Comparison of ENCODE assay signal across 8 mouse cellular contexts in genomic region chr10:128083688-128084087, GRCm38 (mm10). TPM values are rescaled to one million over a fixed set of nuclear protein-coding genes. Genes with fewer than 3 reads are reported as not detected.
DNase-seq lines count a peak whose midpoint lies in the region; ATAC-seq lines count a peak whose summit lies in the region.

No protein-coding gene starts in this region.

- H3K4me1 ChIP-seq in forebrain, embryonic 10.5 days = peaks cover 22% of the 10 kb centered on the region
- peaks cover 23% of the 10 kb centered on the region for H3K4me1 ChIP-seq in kidney, embryonic 16.5 days (ENCODE audit: insufficient read depth, low read length)
- H3K4me1 ChIP-seq in midbrain, embryonic 12.5 days = peaks cover 20% of the 10 kb centered on the region

- ATAC-seq in kidney, embryonic 16.5 days (ENCODE audit: low FRiP score, low TSS enrichment) = no peak
- ATAC-seq in midbrain, embryonic 12.5 days (ENCODE audit: low FRiP score, low read depth) = no peak
- ATAC-seq in granulocyte monocyte progenitor cell, adult 5-6 weeks (replicated peaks; ENCODE audit: poor library complexity, severe bottlenecking) = no peak

- H3K4me2 ChIP-seq in kidney, embryonic 16.5 days (replicated peaks; ENCODE audit: low read depth, low read length) = peak overlapping the region; percentile 88
- H3K4me2 ChIP-seq in midbrain, embryonic 12.5 days (replicated peaks) = peak overlapping the region; percentile 96

- peaks cover 48% of the 10 kb centered on the region for H3K36me3 ChIP-seq in forebrain, embryonic 10.5 days (replicated peaks)
- H3K36me3 ChIP-seq in kidney, embryonic 16.5 days (ENCODE audit: insufficient read depth, low read length) = peaks cover 43% of the 10 kb centered on the region
- peaks cover 40% of the 10 kb centered on the region for H3K36me3 ChIP-seq in midbrain, embryonic 12.5 days

- peak overlapping the region; percentile 98 for H3K27ac ChIP-seq in forebrain, embryonic 10.5 days
- H3K27ac ChIP-seq in kidney, embryonic 16.5 days (ENCODE audit: low read length) = peak overlapping the region; percentile 78
- peak overlapping the region; percentile 88 for H3K27ac ChIP-seq in midbrain, embryonic 12.5 days (replicated peaks)

- H3K9me3 ChIP-seq in forebrain, embryonic 10.5 days = no peaks in the 10 kb centered on the region
- H3K9me3 ChIP-seq in kidney, embryonic 16.5 days (ENCODE audit: low read length) = no peaks in the 10 kb centered on the region
- no peaks in the 10 kb centered on the region for H3K9me3 ChIP-seq in midbrain, embryonic 12.5 days

- H3K27me3 ChIP-seq in forebrain, embryonic 10.5 days (ENCODE audit: poor library complexity, severe bottlenecking) = no peaks in the 10 kb centered on the region
- no peaks in the 10 kb centered on the region for H3K27me3 ChIP-seq in kidney, embryonic 16.5 days (ENCODE audit: insufficient read depth, low read length)
- H3K27me3 ChIP-seq in midbrain, embryonic 12.5 days = no peaks in the 10 kb centered on the region

- peak overlapping the region; percentile 98 for H3K9ac ChIP-seq in kidney, embryonic 16.5 days (replicated peaks; ENCODE audit: low read length)
- H3K9ac ChIP-seq in midbrain, embryonic 12.5 days (replicated peaks) = peak overlapping the region; percentile 99

- WGBS in forebrain, embryonic 10.5 days = under 1% methylated on average over 22 of the region's 22 CpGs
- 0% methylated on average over 22 of the region's 22 CpGs for whole genome bisulfite sequencing in kidney, embryonic 16.5 days
- under 1% methylated on average over 22 of the region's 22 CpGs for WGBS in midbrain, embryonic 12.5 days

- DNase-seq in adrenal gland, adult 8-10 months = peak; percentile 45
- no peak for DNase-seq in adrenal gland, postnatal 25 days
- DNase-seq in right cerebral cortex, postnatal 25 days = peak; percentile 27
- DNase-seq in right cerebral cortex, adult 18-20 months = no peak
- no peak for DNase-seq in forebrain, embryonic 10.5 days (ENCODE audit: extremely low spot score, low spot score)

- H3K4me3 ChIP-seq in forebrain, embryonic 10.5 days = peak overlapping the region; percentile 98
- H3K4me3 ChIP-seq in kidney, embryonic 16.5 days (ENCODE audit: low read length) = peak overlapping the region; percentile 89
- H3K4me3 ChIP-seq in midbrain, embryonic 12.5 days = peak overlapping the region; percentile 91

RNA-seq across cellular contexts. Expression of gene Atp5b, which starts 0.6 kb away (rescaled TPM):
- 1,000 to 10,000 TPM; 1,737 to 2,601 (median 2,176) TPM for total RNA-seq in adrenal gland, adult 8-10 months (2022)
- 2,437 and 2,492 TPM in 2 replicates for total RNA-seq in adrenal gland, postnatal 25 days (2021)
- 2,314 and 2,329 TPM in 2 replicates for polyA plus RNA-seq in forebrain, embryonic 10.5 days (2016; fragmentation: Nextera tagmentation; extraction: Ambion mirVana)
- polyA plus RNA-seq in kidney, embryonic 16.5 days (2015; fragmentation: Nextera tagmentation; extraction: Ambion mirVana) = 3,411 and 3,412 TPM in 2 replicates
- polyA plus RNA-seq in midbrain, embryonic 12.5 days (2016; fragmentation: Nextera tagmentation; extraction: Ambion mirVana) = 1,976 and 1,998 TPM in 2 replicates
- 1,867 and 2,007 TPM in 2 replicates for total RNA-seq in granulocyte monocyte progenitor cell, adult 5-6 weeks (2014; fragmentation: Nextera tagmentation)
- 1,997 and 2,300 TPM in 2 replicates for total RNA-seq in granulocyte monocyte progenitor cell, adult 5-6 weeks (2017)

RNA-seq across cellular contexts. Expression of gene Baz2a, which starts 7.7 kb away (rescaled TPM):
- 10 to 100 TPM; 52.9 to 78.0 (median 62.7) TPM for total RNA-seq in adrenal gland, adult 8-10 months (2022)
- 52.2 and 73.2 TPM in 2 replicates for total RNA-seq in adrenal gland, postnatal 25 days (2021)
- 13.5 and 15.2 TPM in 2 replicates for polyA plus RNA-seq in forebrain, embryonic 10.5 days (2016; fragmentation: Nextera tagmentation; extraction: Ambion mirVana)
- 10.9 and 14.3 TPM in 2 replicates for polyA plus RNA-seq in kidney, embryonic 16.5 days (2015; fragmentation: Nextera tagmentation; extraction: Ambion mirVana)
- 14.1 and 16.0 TPM in 2 replicates for polyA plus RNA-seq in midbrain, embryonic 12.5 days (2016; fragmentation: Nextera tagmentation; extraction: Ambion mirVana)
- 54.8 and 64.2 TPM in 2 replicates for total RNA-seq in granulocyte monocyte progenitor cell, adult 5-6 weeks (2014; fragmentation: Nextera tagmentation)
- total RNA-seq in granulocyte monocyte progenitor cell, adult 5-6 weeks (2017) = 15.0 and 17.2 TPM in 2 replicates

RNA-seq across cellular contexts. Expression of gene Ptges3, which starts 24.9 kb away (rescaled TPM):
- total RNA-seq in adrenal gland, adult 8-10 months (2022) = 100 to 1,000 TPM; 128 to 203 (median 146) TPM
- 167 and 204 TPM in 2 replicates for total RNA-seq in adrenal gland, postnatal 25 days (2021)
- polyA plus RNA-seq in forebrain, embryonic 10.5 days (2016; fragmentation: Nextera tagmentation; extraction: Ambion mirVana) = 733 and 767 TPM in 2 replicates
- polyA plus RNA-seq in kidney, embryonic 16.5 days (2015; fragmentation: Nextera tagmentation; extraction: Ambion mirVana) = 409 and 441 TPM in 2 replicates
- polyA plus RNA-seq in midbrain, embryonic 12.5 days (2016; fragmentation: Nextera tagmentation; extraction: Ambion mirVana) = 545 and 553 TPM in 2 replicates
- 204 and 218 TPM in 2 replicates for total RNA-seq in granulocyte monocyte progenitor cell, adult 5-6 weeks (2014; fragmentation: Nextera tagmentation)
- 321 and 371 TPM in 2 replicates for total RNA-seq in granulocyte monocyte progenitor cell, adult 5-6 weeks (2017)

RNA-seq across cellular contexts. Expression of gene Naca, which starts 48.3 kb away (rescaled TPM):
- 100 to 1,000 TPM; 560 to 666 (median 578) TPM for total RNA-seq in adrenal gland, adult 8-10 months (2022)
- 566 and 612 TPM in 2 replicates for total RNA-seq in adrenal gland, postnatal 25 days (2021)
- polyA plus RNA-seq in forebrain, embryonic 10.5 days (2016; fragmentation: Nextera tagmentation; extraction: Ambion mirVana) = 930 and 977 TPM in 2 replicates
- polyA plus RNA-seq in kidney, embryonic 16.5 days (2015; fragmentation: Nextera tagmentation; extraction: Ambion mirVana) = 667 and 704 TPM in 2 replicates
- polyA plus RNA-seq in midbrain, embryonic 12.5 days (2016; fragmentation: Nextera tagmentation; extraction: Ambion mirVana) = 716 and 742 TPM in 2 replicates
- 1,470 and 1,497 TPM in 2 replicates for total RNA-seq in granulocyte monocyte progenitor cell, adult 5-6 weeks (2014; fragmentation: Nextera tagmentation)
- 2,024 and 2,260 TPM in 2 replicates for total RNA-seq in granulocyte monocyte progenitor cell, adult 5-6 weeks (2017)

Comparison
In these comparisons a context has a peak if more than half of its experiments do, and no peak if none do; other contexts are left out.
1. DNase-seq: peak in adrenal gland, adult 8-10 months (single experiment) and right cerebral cortex, postnatal 25 days (single experiment); none in adrenal gland, postnatal 25 days (single experiment), right cerebral cortex, adult 18-20 months (single experiment) and forebrain, embryonic 10.5 days (single experiment).
2. Peak in every context shown above with its lines, with median percentiles within 50 percentile points of each other: H3K27ac ChIP-seq and H3K4me3 ChIP-seq.